Mouse (Mus musculus): ENCODE measurements around the gene Vgf. TPM values are rescaled to one million over a fixed set of nuclear protein-coding genes. Genes with fewer than 3 reads are reported as not detected.

Gene Vgf
- polyA plus RNA-seq, 1 experiment from 2014 or later, result 17.0 TPM

DNA sequence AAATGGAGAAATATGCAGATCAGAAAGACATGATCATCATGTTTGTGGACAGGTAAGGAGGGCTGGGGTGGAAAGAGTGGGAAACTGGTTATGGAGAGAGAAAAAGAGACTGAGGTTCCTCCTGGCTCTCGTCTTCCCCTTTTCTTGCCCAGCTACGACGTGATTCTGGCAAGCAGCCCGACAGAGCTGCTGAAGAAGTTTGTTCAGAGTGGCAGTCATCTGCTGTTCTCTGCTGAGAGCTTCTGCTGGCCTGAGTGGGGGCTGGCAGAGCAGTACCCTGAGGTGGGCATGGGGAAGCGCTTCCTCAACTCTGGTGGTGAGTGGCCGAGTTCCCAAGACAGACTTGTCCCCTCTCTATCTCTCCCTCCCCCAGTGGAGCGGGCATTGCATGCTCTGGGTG, 37.8 kb upstream of the Vgf start:
- Histone ChIP-seq H3K9me3 (ENCODE audit: control insufficient read depth, low read length) (no peaks in the 10 kb centered on the region), H3K27ac (ENCODE audit: low read depth, low read length) (peak overlapping the region; percentile 24), H3K36me3 (ENCODE audit: control insufficient read depth, insufficient read depth, low read length) (peaks cover 38% of the 10 kb centered on the region), H3K4me2 (ENCODE audit: low read length) (peak overlapping the region; percentile 62), H3K9ac (ENCODE audit: low read depth, low read length) (peak overlapping the region; percentile 79), H3K4me1 (ENCODE audit: control insufficient read depth, insufficient read depth, low read depth, low read length) (peaks cover 15% of the 10 kb centered on the region), H3K4me3 (ENCODE audit: low read length) (peak overlapping the region; percentile 59), H3K27me3 (replicated peaks; ENCODE audit: control insufficient read depth, insufficient read depth, low read length) (no peaks in the 10 kb centered on the region)
- WGBS, result 66% methylated on average over 5 of the region's 7 CpGs
- no peak for ATAC-seq

DNA sequence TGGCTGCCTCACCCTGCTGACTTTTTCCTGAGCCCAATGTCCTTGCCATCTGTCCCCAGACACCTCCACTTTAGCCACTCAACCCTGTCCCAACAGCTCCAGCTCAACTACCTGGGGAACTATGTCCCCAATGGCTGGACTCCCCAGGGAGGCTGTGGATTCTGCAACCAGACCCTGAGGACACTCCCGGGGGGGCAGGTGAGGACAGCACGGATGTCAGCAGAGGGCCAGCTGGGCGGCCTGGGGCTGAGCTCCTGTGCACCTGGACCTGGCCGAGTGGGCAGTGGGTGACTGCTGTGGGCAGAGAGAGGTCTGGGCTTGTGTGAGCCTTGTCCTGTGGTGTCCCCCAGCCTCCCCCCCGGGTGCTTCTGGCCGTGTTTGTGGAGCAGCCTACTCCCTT, 36.4 kb upstream of the Vgf start:
- ATAC-seq, result no peak
- H3K36me3 ChIP-seq (ENCODE audit: control insufficient read depth, insufficient read depth, low read length), result peaks cover 50% of the 10 kb centered on the region
- 97% methylated on average over 6 of the region's 6 CpGs for WGBS

DNA sequence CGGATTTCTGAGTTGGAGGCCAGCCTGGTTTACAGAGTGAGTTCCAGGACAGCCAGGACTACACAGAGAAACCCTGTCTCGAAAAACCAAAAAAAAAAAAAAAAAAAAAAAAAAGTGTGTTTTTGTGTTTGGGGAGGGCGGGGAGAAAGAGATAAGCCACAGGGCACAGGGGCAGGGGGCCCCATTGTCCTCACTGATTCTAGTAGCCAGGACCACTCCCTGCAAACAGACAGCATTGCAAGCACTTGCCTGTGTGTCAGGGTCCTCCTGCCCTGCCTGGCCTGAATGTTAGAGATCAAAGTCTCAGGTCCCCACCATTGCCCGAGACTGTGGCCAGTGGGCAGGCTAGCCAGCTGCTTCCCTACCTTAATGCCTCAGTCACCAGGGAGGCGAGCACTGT, 26.7 kb upstream of the Vgf start:
- H3K27me3 ChIP-seq (replicated peaks; ENCODE audit: control insufficient read depth, insufficient read depth, low read length), result no peaks in the 10 kb centered on the region
- H3K27ac ChIP-seq (ENCODE audit: low read depth, low read length), result no peak overlapping the region
- no peak overlapping the region for H3K4me3 ChIP-seq (ENCODE audit: low read length)
- WGBS, result 92% methylated on average over 4 of the region's 5 CpGs
- no peaks in the 10 kb centered on the region for H3K9me3 ChIP-seq (ENCODE audit: control insufficient read depth, low read length)
- H3K9ac ChIP-seq (ENCODE audit: low read depth, low read length), result no peak overlapping the region
- H3K4me2 ChIP-seq (ENCODE audit: low read length), result no peak overlapping the region
- no peak for ATAC-seq
- H3K4me1 ChIP-seq (ENCODE audit: control insufficient read depth, insufficient read depth, low read depth, low read length), result no peaks in the 10 kb centered on the region
- peaks cover 15% of the 10 kb centered on the region for H3K36me3 ChIP-seq (ENCODE audit: control insufficient read depth, insufficient read depth, low read length)

More for the DNA sequence above, 36.4 kb upstream of the Vgf start:
- no peaks in the 10 kb centered on the region for H3K9me3 ChIP-seq (ENCODE audit: control insufficient read depth, low read length)
- H3K4me2 ChIP-seq (ENCODE audit: low read length), result no peak overlapping the region
- H3K9ac ChIP-seq (ENCODE audit: low read depth, low read length), result no peak overlapping the region
- peaks cover 15% of the 10 kb centered on the region for H3K4me1 ChIP-seq (ENCODE audit: control insufficient read depth, insufficient read depth, low read depth, low read length)
- H3K27ac ChIP-seq (ENCODE audit: low read depth, low read length), result no peak overlapping the region
- H3K4me3 ChIP-seq (ENCODE audit: low read length), result no peak overlapping the region
- no peaks in the 10 kb centered on the region for H3K27me3 ChIP-seq (replicated peaks; ENCODE audit: control insufficient read depth, insufficient read depth, low read length)

DNA sequence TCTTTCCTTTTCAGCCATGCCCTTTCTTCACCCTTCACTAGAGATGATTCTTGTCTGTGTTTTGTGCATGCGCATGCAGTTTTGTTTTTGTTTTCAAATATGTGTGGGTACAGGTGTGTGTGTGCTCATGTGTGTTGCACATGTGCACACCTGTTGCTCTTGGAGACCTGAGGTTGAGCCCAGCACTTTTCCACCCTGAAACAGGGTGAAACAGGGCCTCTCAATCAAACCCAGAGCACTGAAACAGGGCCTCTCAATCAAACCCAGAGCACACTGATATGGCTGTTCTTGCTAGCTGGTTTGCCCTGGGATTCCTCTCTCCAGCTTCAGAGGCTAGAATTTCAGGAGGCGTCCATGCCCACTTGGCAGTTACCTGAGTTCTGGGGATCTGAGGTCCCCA, 25.6 kb upstream of the Vgf start:
- H3K27me3 ChIP-seq (replicated peaks; ENCODE audit: control insufficient read depth, insufficient read depth, low read length), result no peaks in the 10 kb centered on the region
- WGBS, result 91% methylated on average over 2 of the region's 2 CpGs
- ATAC-seq, result no peak

DNA sequence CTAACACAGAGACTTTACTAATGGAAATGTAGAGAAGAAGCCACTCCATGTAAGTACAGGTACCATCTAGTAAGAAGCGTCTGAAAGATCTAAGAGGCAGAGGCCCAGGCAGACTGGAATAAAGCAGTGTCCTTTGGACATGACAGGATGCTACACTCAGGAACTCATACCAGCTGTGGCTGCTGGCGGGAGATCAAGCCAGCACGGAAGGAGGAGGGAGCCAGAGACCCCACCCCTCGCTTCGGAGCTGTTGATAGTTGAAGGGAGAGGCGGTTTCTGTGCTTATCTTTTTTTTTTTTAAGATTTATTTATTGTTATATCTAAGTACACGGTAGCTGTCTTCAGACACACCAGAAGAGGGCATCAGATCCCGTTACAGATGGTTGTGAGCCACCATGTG, 18.9 kb upstream of the Vgf start:
- 64% methylated on average over 8 of the region's 8 CpGs for WGBS
- H3K9ac ChIP-seq (ENCODE audit: low read depth, low read length), result no peak overlapping the region
- no peak for ATAC-seq
- H3K27ac ChIP-seq (ENCODE audit: low read depth, low read length), result no peak overlapping the region
- no peaks in the 10 kb centered on the region for H3K27me3 ChIP-seq (replicated peaks; ENCODE audit: control insufficient read depth, insufficient read depth, low read length)
- no peaks in the 10 kb centered on the region for H3K9me3 ChIP-seq (ENCODE audit: control insufficient read depth, low read length)
- H3K4me1 ChIP-seq (ENCODE audit: control insufficient read depth, insufficient read depth, low read depth, low read length), result no peaks in the 10 kb centered on the region
- no peak overlapping the region for H3K4me2 ChIP-seq (ENCODE audit: low read length)
- no peak overlapping the region for H3K4me3 ChIP-seq (ENCODE audit: low read length)
- H3K36me3 ChIP-seq (ENCODE audit: control insufficient read depth, insufficient read depth, low read length), result no peaks in the 10 kb centered on the region

More for the DNA sequence above, 25.6 kb upstream of the Vgf start:
- Histone ChIP-seq H3K36me3 (ENCODE audit: control insufficient read depth, insufficient read depth, low read length) (peaks cover 6% of the 10 kb centered on the region; the same call in 1 of the 2 replicates), H3K4me2 (ENCODE audit: low read length) (no peak overlapping the region), H3K4me1 (ENCODE audit: control insufficient read depth, insufficient read depth, low read depth, low read length) (no peaks in the 10 kb centered on the region), H3K9me3 (ENCODE audit: control insufficient read depth, low read length) (no peaks in the 10 kb centered on the region), H3K27ac (ENCODE audit: low read depth, low read length) (no peak overlapping the region), H3K9ac (ENCODE audit: low read depth, low read length) (no peak overlapping the region), H3K4me3 (ENCODE audit: low read length) (no peak overlapping the region)

DNA sequence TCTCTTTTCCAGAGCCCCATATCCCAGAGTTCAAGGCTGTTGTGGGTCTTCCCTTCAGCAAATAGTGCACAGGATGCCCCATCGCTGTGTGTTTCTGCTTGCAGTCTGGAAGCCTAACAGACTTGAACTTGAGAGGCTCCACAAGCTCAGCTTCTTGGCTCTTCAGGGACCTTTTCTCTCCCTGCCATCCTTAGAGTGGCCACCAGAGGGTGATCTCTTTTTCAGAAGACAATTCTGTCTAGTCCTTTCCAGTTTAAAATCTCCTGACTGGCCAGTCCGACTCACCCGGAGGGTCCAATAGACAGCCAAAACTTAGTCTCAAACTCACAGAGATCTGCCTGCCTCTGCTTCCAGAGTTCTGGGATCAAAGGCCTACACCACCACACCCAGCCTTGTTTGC, 16.2 kb upstream of the Vgf start:
- H3K4me3 ChIP-seq (ENCODE audit: low read length), result no peak overlapping the region
- 24% methylated on average over 3 of the region's 3 CpGs for WGBS
- no peak overlapping the region for H3K4me2 ChIP-seq (ENCODE audit: low read length)
- no peaks in the 10 kb centered on the region for H3K36me3 ChIP-seq (ENCODE audit: control insufficient read depth, insufficient read depth, low read length)
- H3K9ac ChIP-seq (ENCODE audit: low read depth, low read length), result no peak overlapping the region
- H3K9me3 ChIP-seq (ENCODE audit: control insufficient read depth, low read length), result no peaks in the 10 kb centered on the region
- no peak for ATAC-seq
- H3K4me1 ChIP-seq (ENCODE audit: control insufficient read depth, insufficient read depth, low read depth, low read length), result no peaks in the 10 kb centered on the region
- H3K27me3 ChIP-seq (replicated peaks; ENCODE audit: control insufficient read depth, insufficient read depth, low read length), result no peaks in the 10 kb centered on the region
- no peak overlapping the region for H3K27ac ChIP-seq (ENCODE audit: low read depth, low read length)

DNA sequence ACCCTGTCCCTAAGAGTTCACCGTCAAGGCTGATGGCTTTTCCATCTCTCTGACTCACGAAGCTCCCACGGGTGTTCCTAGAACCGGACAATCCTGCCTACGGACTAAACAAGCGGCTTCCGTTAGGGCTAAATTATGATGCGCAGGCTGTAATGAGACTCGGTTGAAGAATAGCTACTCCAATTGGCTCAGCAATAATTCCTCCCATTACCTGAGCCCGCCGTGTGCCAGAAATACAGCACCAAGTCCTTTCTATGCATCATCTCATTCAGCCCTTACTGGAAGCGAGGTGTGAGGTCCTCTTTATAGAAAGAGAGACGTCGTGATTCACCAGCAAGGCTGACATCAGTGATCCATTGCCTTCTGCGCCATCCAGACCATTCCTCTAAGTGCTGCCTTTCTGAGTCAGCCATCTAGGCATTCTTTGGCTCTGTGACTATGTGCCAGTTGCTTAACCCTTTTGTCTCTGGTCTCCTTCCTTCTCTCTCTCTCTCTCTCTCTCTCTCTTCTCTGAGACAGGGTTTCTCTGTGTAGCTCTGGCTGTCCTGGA, 13.7 kb upstream of the Vgf start:
- H3K27ac ChIP-seq (ENCODE audit: low read depth, low read length), result no peak overlapping the region
- H3K36me3 ChIP-seq (ENCODE audit: control insufficient read depth, insufficient read depth, low read length), result no peaks in the 10 kb centered on the region
- no peak overlapping the region for H3K4me3 ChIP-seq (ENCODE audit: low read length)
- ATAC-seq, result no peak
- 74% methylated on average over 15 of the region's 15 CpGs for WGBS
- no peaks in the 10 kb centered on the region for H3K9me3 ChIP-seq (ENCODE audit: control insufficient read depth, low read length)
- H3K4me2 ChIP-seq (ENCODE audit: low read length), result no peak overlapping the region
- H3K27me3 ChIP-seq (replicated peaks; ENCODE audit: control insufficient read depth, insufficient read depth, low read length), result no peaks in the 10 kb centered on the region
- no peaks in the 10 kb centered on the region for H3K4me1 ChIP-seq (ENCODE audit: control insufficient read depth, insufficient read depth, low read depth, low read length)
- H3K9ac ChIP-seq (ENCODE audit: low read depth, low read length), result no peak overlapping the region

DNA sequence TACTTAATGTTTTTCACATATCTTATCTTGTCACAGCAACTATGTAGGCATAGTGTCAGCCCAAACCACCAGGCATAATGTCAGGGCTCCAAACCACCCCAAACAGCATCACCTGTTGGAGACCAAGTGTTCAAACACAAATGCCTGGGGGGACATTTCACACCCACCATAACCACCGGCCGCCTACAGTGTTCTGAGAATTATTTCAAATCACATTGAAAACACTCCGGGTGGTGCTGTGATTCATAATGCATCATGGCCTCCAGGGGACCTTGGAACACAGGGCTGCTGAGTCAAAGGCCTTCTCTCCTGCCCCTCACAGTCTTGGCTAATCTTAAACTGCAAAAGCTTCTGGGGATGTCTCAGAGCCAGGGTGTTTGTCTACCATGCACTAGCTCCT, 10.3 kb upstream of the Vgf start:
- H3K4me2 ChIP-seq (ENCODE audit: low read length), result no peak overlapping the region
- no peaks in the 10 kb centered on the region for H3K36me3 ChIP-seq (ENCODE audit: control insufficient read depth, insufficient read depth, low read length)
- no peak for ATAC-seq
- 92% methylated on average over 3 of the region's 3 CpGs for WGBS
- H3K4me1 ChIP-seq (ENCODE audit: control insufficient read depth, insufficient read depth, low read depth, low read length), result no peaks in the 10 kb centered on the region
- H3K27me3 ChIP-seq (replicated peaks; ENCODE audit: control insufficient read depth, insufficient read depth, low read length), result no peaks in the 10 kb centered on the region
- H3K9ac ChIP-seq (ENCODE audit: low read depth, low read length), result no peak overlapping the region
- H3K27ac ChIP-seq (ENCODE audit: low read depth, low read length), result no peak overlapping the region
- no peak overlapping the region for H3K4me3 ChIP-seq (ENCODE audit: low read length)
- H3K9me3 ChIP-seq (ENCODE audit: control insufficient read depth, low read length), result no peaks in the 10 kb centered on the region

DNA sequence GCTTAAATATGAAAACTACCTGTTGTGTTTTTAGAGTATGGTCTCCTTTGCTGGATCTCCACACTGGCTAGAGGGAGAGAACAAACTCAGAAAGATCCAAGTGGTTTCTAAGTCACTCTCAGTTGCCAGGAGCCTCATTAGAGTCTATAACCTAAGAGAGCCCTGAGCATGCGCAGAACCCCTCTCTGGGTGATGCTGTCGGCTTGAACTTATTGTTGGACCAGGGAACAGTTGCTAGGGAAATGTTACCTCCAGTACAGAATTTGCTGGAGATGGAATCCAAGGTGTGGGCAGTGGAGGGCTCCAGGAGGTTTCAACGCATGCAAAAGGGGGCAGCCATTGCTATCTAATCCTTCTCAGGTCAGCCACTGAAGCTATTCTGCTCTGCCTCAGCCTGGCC, 1.9 kb upstream of the Vgf start:
- no peak overlapping the region; the same call in 1 of the 2 replicates for H3K9ac ChIP-seq (ENCODE audit: low read depth, low read length)
- no peaks in the 10 kb centered on the region for H3K36me3 ChIP-seq (ENCODE audit: control insufficient read depth, insufficient read depth, low read length)
- H3K4me2 ChIP-seq (ENCODE audit: low read length), result no peak overlapping the region
- H3K9me3 ChIP-seq (ENCODE audit: control insufficient read depth, low read length), result no peaks in the 10 kb centered on the region
- no peak overlapping the region for H3K4me3 ChIP-seq (ENCODE audit: low read length)
- peaks cover 2% of the 10 kb centered on the region for H3K4me1 ChIP-seq (ENCODE audit: control insufficient read depth, insufficient read depth, low read depth, low read length)
- no peak overlapping the region for H3K27ac ChIP-seq (ENCODE audit: low read depth, low read length)
- H3K27me3 ChIP-seq (replicated peaks; ENCODE audit: control insufficient read depth, insufficient read depth, low read length), result peaks cover 35% of the 10 kb centered on the region
- 41% methylated on average over 3 of the region's 3 CpGs for WGBS
- no peak for ATAC-seq

DNA sequence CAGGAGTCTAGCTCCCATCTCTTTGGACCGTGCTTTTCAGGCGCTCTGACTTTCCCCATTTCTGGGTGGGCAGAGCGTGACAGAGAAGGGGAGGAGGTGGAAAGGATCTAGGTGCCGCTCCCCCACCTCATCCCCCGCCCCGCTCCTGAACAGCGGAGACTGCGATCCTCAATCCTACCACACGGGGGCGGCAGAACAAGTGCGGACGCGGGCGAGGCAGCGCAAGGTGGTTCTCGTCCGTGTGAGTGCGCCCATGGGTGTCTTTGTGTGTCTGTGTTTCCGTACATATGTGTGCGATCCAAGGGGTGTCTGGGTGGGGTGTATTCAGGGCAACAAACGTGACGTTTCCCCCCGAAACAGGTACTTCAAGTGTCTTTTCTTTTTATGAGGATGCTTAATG, 1.1 kb upstream of the Vgf start:
- H3K4me1 ChIP-seq (ENCODE audit: control insufficient read depth, insufficient read depth, low read depth, low read length), result peaks cover 2% of the 10 kb centered on the region
- H3K9ac ChIP-seq (ENCODE audit: low read depth, low read length), result peak overlapping the region; percentile 20; the same call in 1 of the 2 replicates
- no peaks in the 10 kb centered on the region for H3K36me3 ChIP-seq (ENCODE audit: control insufficient read depth, insufficient read depth, low read length)
- peak overlapping the region; percentile 29 for H3K4me3 ChIP-seq (ENCODE audit: low read length)
- peak overlapping the region; percentile 43 for H3K4me2 ChIP-seq (ENCODE audit: low read length)
- WGBS, result under 1% methylated on average over 23 of the region's 23 CpGs
- H3K9me3 ChIP-seq (ENCODE audit: control insufficient read depth, low read length), result no peaks in the 10 kb centered on the region
- H3K27ac ChIP-seq (ENCODE audit: low read depth, low read length), result no peak overlapping the region
- H3K27me3 ChIP-seq (replicated peaks; ENCODE audit: control insufficient read depth, insufficient read depth, low read length), result peaks cover 35% of the 10 kb centered on the region
- ATAC-seq, result no peak
